Mouse (Mus musculus) testis, adult 2 months (tissue): ENCODE results near the gene Sik2. TPM values are rescaled to one million over a fixed set of nuclear protein-coding genes. Genes with fewer than 3 reads are reported as not detected.

Source experiments
- H3K27ac ChIP-seq: fragments of 200-500 bp; 2 replicates; pipeline ENCODE4 v1.5.1; 2012; ENCODE audit warnings: low read depth, low read length; ENCODE audit not compliant: control insufficient read depth, insufficient read depth
- H3K27me3 ChIP-seq: fragments of 200-500 bp; 2 replicates; pipeline ENCODE4 v1.6.1; 2012; ENCODE audit warnings: mild to moderate bottlenecking, low read length, moderate library complexity; ENCODE audit not compliant: control insufficient read depth, insufficient read depth
- H3K36me3 ChIP-seq: fragments of 200-500 bp; 2 replicates; pipeline ENCODE4 v1.6.1; 2012; ENCODE audit warnings: mild to moderate bottlenecking, low read length; ENCODE audit not compliant: control insufficient read depth, insufficient read depth
- H3K4me1 ChIP-seq: fragments of 200-500 bp; 2 replicates; pipeline ENCODE4 v1.6.1; 2012; ENCODE audit warnings: low read length; ENCODE audit not compliant: control insufficient read depth, insufficient read depth
- H3K4me3 ChIP-seq: fragments of 200-500 bp; 2 replicates; pipeline ENCODE4 v1.5.1; 2012; ENCODE audit warnings: low read depth, mild to moderate bottlenecking, low read length, moderate library complexity, mixed read lengths; ENCODE audit not compliant: control insufficient read depth
- CTCF ChIP-seq: fragments of 200-500 bp; IDR thresholded peaks from 2 replicates; pipeline ENCODE4 v1.5.1; 2012; ENCODE audit warnings: low read depth, mild to moderate bottlenecking, inconsistent platforms, low read length, moderate library complexity; ENCODE audit not compliant: control insufficient read depth, insufficient read depth, insufficient replicate concordance
- POLR2A ChIP-seq: fragments of 200-500 bp; IDR thresholded peaks from 2 replicates; pipeline ENCODE4 v1.6.1; 2012; ENCODE audit warnings: low read depth, mild to moderate bottlenecking, inconsistent platforms, low read length, moderate library complexity; ENCODE audit not compliant: control insufficient read depth
- polyA plus RNA-seq: library from polyadenylated mRNA; depleted of rRNA; stranded (reverse); fragments of >200 nt; gene quantifications from 2 replicates; pipeline ENCODE4 v1.2.3, GENCODE M21; 2012

Sik2 gene
- polyA plus RNA-seq, 1 experiment, result 25.7 TPM

GRCm38 (mm10) chr9:50865803-50866202 lies 143.1 kb downstream of the Sik2 start:
- peaks cover 13% of the 10 kb centered on the region for H3K36me3 ChIP-seq

GRCm38 (mm10) chr9:50864877-50865276 lies 144.0 kb downstream of the Sik2 start:
- Histone ChIP-seq H3K4me3 (no peak overlapping the region), H3K27me3 (no peaks in the 10 kb centered on the region), H3K4me1 (no peaks in the 10 kb centered on the region), H3K36me3 (peaks cover 13% of the 10 kb centered on the region), H3K27ac (no peak overlapping the region)
- TF ChIP-seq CTCF, result no peak
- TF ChIP-seq POLR2A, result no peak

More at GRCm38 (mm10) chr9:50865803-50866202, 143.1 kb downstream of the Sik2 start:
- H3K4me1 ChIP-seq, result no peaks in the 10 kb centered on the region
- H3K27ac ChIP-seq, result no peak overlapping the region
- no peak overlapping the region for H3K4me3 ChIP-seq
- TF ChIP-seq POLR2A (no peak), CTCF (no peak)
- H3K27me3 ChIP-seq, result no peaks in the 10 kb centered on the region

DNA sequence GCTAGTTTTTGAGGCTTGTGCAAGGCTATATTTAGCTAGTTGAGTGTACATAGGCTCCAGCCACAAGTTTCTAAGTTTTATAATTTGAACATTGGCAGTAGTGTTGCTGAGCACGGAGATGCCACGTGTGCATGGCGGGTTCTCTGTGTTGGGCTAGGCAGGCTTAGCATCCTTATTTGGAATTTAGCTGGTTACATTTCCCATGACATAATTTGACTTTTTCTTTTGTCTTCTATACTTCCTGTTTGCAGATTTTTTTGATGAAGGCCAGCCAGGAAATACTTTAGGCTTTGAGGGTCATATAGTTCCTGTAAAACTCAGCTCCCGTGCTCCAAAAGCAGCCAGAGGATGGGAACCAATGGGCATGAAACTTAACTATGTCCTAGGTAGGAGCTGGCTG lies 145.0 kb downstream of the Sik2 start:
- Histone ChIP-seq H3K36me3 (peaks cover 13% of the 10 kb centered on the region), H3K27me3 (no peaks in the 10 kb centered on the region), H3K27ac (no peak overlapping the region), H3K4me1 (no peaks in the 10 kb centered on the region), H3K4me3 (no peak overlapping the region)
- TF ChIP-seq CTCF (no peak), POLR2A (no peak)

DNA sequence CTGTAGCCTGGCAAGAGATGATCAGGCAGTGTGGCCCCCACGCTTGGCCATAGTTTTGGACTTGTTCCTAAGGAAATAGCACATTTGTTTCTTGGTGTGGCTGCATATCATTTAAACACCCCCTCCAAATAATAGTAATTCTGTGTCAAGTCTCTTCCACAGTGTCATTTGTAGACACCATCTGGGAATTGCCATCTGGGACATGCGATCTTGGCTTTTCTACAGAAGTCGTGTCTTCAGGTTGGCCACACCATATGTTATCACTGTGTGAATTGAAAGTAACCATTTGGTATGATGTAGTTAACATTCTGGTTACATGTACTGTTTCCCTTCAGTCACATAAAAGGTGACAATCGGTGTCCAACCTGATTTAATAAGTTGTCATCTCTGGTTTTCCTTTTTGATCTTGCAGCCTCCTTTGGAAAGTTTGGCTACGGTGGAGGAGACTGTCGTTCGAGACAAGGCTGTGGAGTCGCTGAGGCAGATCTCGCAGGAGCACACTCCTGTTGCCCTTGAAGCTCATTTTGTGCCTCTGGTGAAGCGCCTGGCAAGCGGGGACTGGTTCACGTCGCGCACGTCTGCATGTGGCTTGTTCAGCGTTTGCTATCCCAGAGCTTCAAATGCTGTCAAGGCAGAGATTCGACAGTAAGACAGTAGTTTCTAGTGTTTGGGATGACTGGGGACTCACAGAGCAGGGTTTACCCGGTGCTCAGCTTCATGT lies 147.6 kb downstream of the Sik2 start:
- no peaks in the 10 kb centered on the region for H3K27me3 ChIP-seq
- no peak for TF ChIP-seq CTCF
- TF ChIP-seq POLR2A, result no peak
- H3K36me3 ChIP-seq, result peaks cover 8% of the 10 kb centered on the region
- H3K27ac ChIP-seq, result no peak overlapping the region
- no peak overlapping the region for H3K4me3 ChIP-seq
- no peaks in the 10 kb centered on the region for H3K4me1 ChIP-seq

- Histone ChIP-seq H3K4me1 (peaks cover 2% of the 10 kb centered on the region), H3K27me3 (no peaks in the 10 kb centered on the region), H3K27ac (no peak overlapping the region), H3K36me3 (peaks cover 5% of the 10 kb centered on the region), H3K4me3 (no peak overlapping the region)
- TF ChIP-seq POLR2A (no peak), CTCF (no peak)
Measured at GRCm38 (mm10) chr9:50858681-50859080, 150.2 kb downstream of the Sik2 start.

GRCm38 (mm10) chr9:50857082-50857641 lies 151.7 kb downstream of the Sik2 start:
- H3K27me3 ChIP-seq, result no peaks in the 10 kb centered on the region
- no peaks in the 10 kb centered on the region for H3K36me3 ChIP-seq
- peak overlapping the region; percentile 83 for H3K27ac ChIP-seq
- TF ChIP-seq CTCF (no peak), POLR2A (no peak)
- H3K4me3 ChIP-seq, result peak overlapping the region; percentile 97
- peaks cover 2% of the 10 kb centered on the region for H3K4me1 ChIP-seq

DNA sequence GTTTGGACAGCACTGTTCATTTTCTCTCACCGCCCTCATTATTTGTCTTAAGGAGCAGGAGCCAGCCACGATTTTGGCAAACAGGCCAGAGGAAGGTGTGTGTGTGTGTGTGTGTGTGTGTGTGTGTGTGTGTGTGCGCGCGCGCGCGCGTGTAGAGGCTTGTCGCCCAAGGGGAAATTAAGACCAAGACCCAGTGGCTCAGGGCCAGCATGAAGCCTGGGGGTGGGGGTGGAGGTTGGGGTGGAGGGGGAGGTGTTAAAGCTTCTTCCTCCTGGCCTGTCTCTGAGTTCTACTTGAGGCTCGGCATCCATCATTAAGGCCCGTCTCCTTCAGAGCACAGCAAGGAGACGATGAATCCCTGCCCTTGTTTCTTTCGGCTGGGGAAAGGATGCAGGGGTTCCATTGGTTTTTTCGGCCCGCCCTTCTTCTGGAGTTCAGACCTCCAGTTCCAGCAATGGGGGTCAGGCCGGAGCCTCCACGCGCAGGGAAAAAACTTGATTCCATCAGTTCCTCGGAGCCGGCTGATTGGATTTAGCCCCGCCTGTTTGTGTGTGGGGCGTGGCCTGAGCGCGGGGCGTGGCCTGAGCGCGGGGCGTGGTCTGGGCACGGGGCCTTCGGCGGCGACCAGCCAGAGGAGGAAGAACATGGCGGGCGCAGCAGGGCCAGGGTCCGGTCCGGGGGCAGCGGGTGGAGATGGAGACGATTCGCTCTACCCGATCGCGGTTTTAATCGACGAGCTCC lies 152.4 kb downstream of the Sik2 start:
- Histone ChIP-seq H3K36me3 (no peaks in the 10 kb centered on the region), H3K27ac (peak overlapping the region; percentile 83), H3K4me3 (peak overlapping the region; percentile 97), H3K4me1 (peaks cover 2% of the 10 kb centered on the region), H3K27me3 (no peaks in the 10 kb centered on the region)
- TF ChIP-seq CTCF (no peak), POLR2A (peak; percentile 92)

GRCm38 (mm10) chr9:50855780-50856179 lies 153.1 kb downstream of the Sik2 start:
- Histone ChIP-seq H3K4me3 (no peak overlapping the region; the same call in 1 of the 2 replicates), H3K36me3 (no peaks in the 10 kb centered on the region), H3K27ac (no peak overlapping the region; the same call in 1 of the 2 replicates), H3K4me1 (peaks cover 2% of the 10 kb centered on the region), H3K27me3 (no peaks in the 10 kb centered on the region)
- TF ChIP-seq POLR2A (no peak), CTCF (no peak)
